Mouse (Mus musculus) CH12.LX (cell line): ENCODE measurements around the gene Pkd2l1. TPM values are rescaled to one million over a fixed set of nuclear protein-coding genes. Genes with fewer than 3 reads are reported as not detected.

Source experiments
- DNase-seq: peaks from one replicate; pipeline ENCODE4 v3.0.0-alpha.2; 2013; ENCODE audit errors: extremely low read depth
- H3K27ac ChIP-seq: 2 replicates; pipeline ENCODE4 v1.5.1; 2012; ENCODE audit warnings: low read depth, mild to moderate bottlenecking, control low read depth, moderate library complexity; ENCODE audit not compliant: insufficient read depth
- H3K27me3 ChIP-seq: replicated peaks from 2 replicates; pipeline ENCODE3; 2012; ENCODE audit warnings: inconsistent platforms
- H3K36me3 ChIP-seq, 2 experiments: replicated peaks in 1 of 2; 2 replicates each; pipeline versions ENCODE3 to v1.6.1; 2012; ENCODE audit warnings: inconsistent platforms in 1 of 2, low read length in 1 of 2, mild to moderate bottlenecking in 1 of 2, mixed read lengths in 1 of 2, moderate library complexity in 1 of 2; ENCODE audit not compliant: control insufficient read depth in 1 of 2, insufficient read depth in 1 of 2
- H3K4me1 ChIP-seq, 2 experiments: 2 replicates each; pipeline ENCODE4 v1.6.1; 2012; ENCODE audit warnings: inconsistent platforms in 1 of 2, moderate library complexity in 1 of 2; ENCODE audit not compliant: insufficient read depth in 2 of 2, control insufficient read depth in 1 of 2
- H3K4me2 ChIP-seq: 2 replicates; pipeline ENCODE4 v1.6.1; 2012; ENCODE audit warnings: low read depth, mild to moderate bottlenecking, control low read depth; ENCODE audit not compliant: poor library complexity, insufficient read depth, severe bottlenecking
- H3K4me3 ChIP-seq, 3 experiments: fragments of 150-350 bp in 1 of 3; sonication (generic) in 1 of 3; replicated peaks in 1 of 3; 2 replicates each; pipeline versions ENCODE3 to v1.5.1; 2011 to 2012; ENCODE audit warnings: low read depth in 2 of 3, low read length in 2 of 3, mild to moderate bottlenecking in 2 of 3, moderate library complexity in 2 of 3, control low read depth in 1 of 3, improper control_type of control experiment in 1 of 3, inconsistent platforms in 1 of 3, mixed read lengths in 1 of 3; ENCODE audit not compliant: poor library complexity in 1 of 3
- H3K79me2 ChIP-seq: replicated peaks from 2 replicates; pipeline ENCODE4 v1.6.1; 2012; ENCODE audit warnings: mild to moderate bottlenecking, moderate library complexity; ENCODE audit not compliant: control insufficient read depth, poor library complexity, insufficient read depth, severe bottlenecking; ENCODE audit errors: extremely low read depth
- H3K9ac ChIP-seq: 2 replicates; pipeline ENCODE4 v1.6.1; 2012; ENCODE audit warnings: low read depth, mild to moderate bottlenecking, control low read depth, moderate library complexity; ENCODE audit not compliant: insufficient read depth
- H3K9me3 ChIP-seq: replicated peaks from 2 replicates; pipeline ENCODE3; 2012; ENCODE audit warnings: low read length, inconsistent platforms, mixed read lengths
- CTCF ChIP-seq, 2 experiments: IDR thresholded peaks in 1 of 2; conservative IDR thresholded peaks in 1 of 2; 2 replicates each; pipeline ENCODE4 v1.5.1; 2011 to 2012; ENCODE audit warnings: low read depth in 2 of 2, low read length in 2 of 2, improper control_type of control experiment in 1 of 2, inconsistent platforms in 1 of 2, mild to moderate bottlenecking in 1 of 2, moderate library complexity in 1 of 2
- EP300 ChIP-seq: IDR thresholded peaks from 2 replicates; pipeline ENCODE4 v1.6.1; 2011; ENCODE audit warnings: low read length, improper control_type of control experiment
- ETS1 ChIP-seq: conservative IDR thresholded peaks from 2 replicates; pipeline ENCODE4 v1.6.1; 2012; ENCODE audit warnings: low read depth, mild to moderate bottlenecking, inconsistent platforms, low read length, improper control_type of control experiment, moderate library complexity
- GABPA ChIP-seq: IDR thresholded peaks from 2 replicates; pipeline ENCODE4 v1.6.1; 2012; ENCODE audit warnings: low read depth, low read length, improper control_type of control experiment, inconsistent platforms; ENCODE audit not compliant: insufficient replicate concordance
- MAFK ChIP-seq: IDR thresholded peaks from 2 replicates; pipeline ENCODE4 v1.6.1; 2011; ENCODE audit warnings: low read length, improper control_type of control experiment; ENCODE audit not compliant: insufficient replicate concordance
- MAX ChIP-seq: IDR thresholded peaks from 2 replicates; pipeline ENCODE4 v1.6.1; 2011; ENCODE audit warnings: low read length, improper control_type of control experiment
- MYC ChIP-seq: IDR thresholded peaks from 2 replicates; pipeline ENCODE4 v1.6.1; 2011; ENCODE audit warnings: low read depth, mild to moderate bottlenecking, improper control_type of control experiment, low read length
- NELFE ChIP-seq: IDR thresholded peaks from 2 replicates; pipeline ENCODE4 v1.6.1; 2011; ENCODE audit warnings: low read depth, low read length, improper control_type of control experiment
- NRF1 ChIP-seq: IDR thresholded peaks from 2 replicates; pipeline ENCODE4 v1.6.1; 2014; ENCODE audit warnings: low read depth, mild to moderate bottlenecking, inconsistent platforms, low read length, improper control_type of control experiment, moderate library complexity
- POLR2AphosphoS2 ChIP-seq: IDR thresholded peaks from 2 replicates; pipeline ENCODE4 v1.6.1; 2011; ENCODE audit warnings: low read depth, low read length, improper control_type of control experiment
- RAD21 ChIP-seq: IDR thresholded peaks from 2 replicates; pipeline ENCODE4 v1.6.1; 2011; ENCODE audit warnings: low read depth, mild to moderate bottlenecking, low read length, improper control_type of control experiment, moderate library complexity
- RCOR1 ChIP-seq: conservative IDR thresholded peaks from 2 replicates; pipeline ENCODE4 v1.6.1; 2012; ENCODE audit warnings: low read depth, mild to moderate bottlenecking, inconsistent platforms, low read length, improper control_type of control experiment
- SMC3 ChIP-seq: IDR thresholded peaks from 2 replicates; pipeline ENCODE4 v1.6.1; 2011; ENCODE audit warnings: low read depth, low read length, improper control_type of control experiment
- TBP ChIP-seq: conservative IDR thresholded peaks from 2 replicates; pipeline ENCODE4 v1.6.1; 2011; ENCODE audit warnings: low read depth, low read length, improper control_type of control experiment
- TCF12 ChIP-seq: IDR thresholded peaks from 2 replicates; pipeline ENCODE4 v1.6.1; 2014; ENCODE audit warnings: low read depth, mild to moderate bottlenecking, inconsistent platforms, low read length, improper control_type of control experiment
- USF1 ChIP-seq: IDR thresholded peaks from 2 replicates; pipeline ENCODE4 v1.6.1; 2014; ENCODE audit warnings: low read depth, mild to moderate bottlenecking, inconsistent platforms, low read length, improper control_type of control experiment
- USF2 ChIP-seq: conservative IDR thresholded peaks from 2 replicates; pipeline ENCODE4 v1.6.1; 2011; ENCODE audit warnings: low read depth, low read length, improper control_type of control experiment
- ZC3H11A ChIP-seq: IDR thresholded peaks from 2 replicates; pipeline ENCODE4 v1.6.1; 2012; ENCODE audit warnings: low read depth, mild to moderate bottlenecking, inconsistent platforms, low read length, improper control_type of control experiment
- dilution Hi-C: fragments of 300-500 bp; cut with MboI; formaldehyde crosslinking; loops from 2 replicates; pipeline ENCODE4 v1.14.3; 2020; ENCODE audit warnings: low sequenced_read_pairs; ENCODE audit not compliant: extremely low pct_unique_long_range_greater_than_20kb, extremely low pct_ligation_motif_present
- in situ Hi-C: fragments of 300-500 bp; cut with MboI; formaldehyde crosslinking; loops from 3 replicates; pipeline ENCODE4 v1.14.3; 2019; ENCODE audit warnings: low sequenced_read_pairs, low pct_ligation_motif_present, low pct_unique_long_range_greater_than_20kb, mixed read lengths
- polyA plus RNA-seq: library from polyadenylated mRNA; unstranded; fragments of >175 nt; gene quantifications from 2 replicates; pipeline ENCODE4 v1.2.1, GENCODE M21; 2012; ENCODE audit warnings: low read depth; ENCODE audit not compliant: insufficient read length
- total RNA-seq, 2 experiments: library from RNA; depleted of rRNA; stranded (reverse); fragments of 300-350 nt in 1 of 2; fragments of >200 nt in 1 of 2; gene quantifications; 2 replicates each; pipeline ENCODE4 v1.2.3; 2012 to 2014

Pkd2l1 gene
- total and polyA plus RNA-seq, 3 experiments: 0.04 to 0.07 TPM; not detected in 1

DNA sequence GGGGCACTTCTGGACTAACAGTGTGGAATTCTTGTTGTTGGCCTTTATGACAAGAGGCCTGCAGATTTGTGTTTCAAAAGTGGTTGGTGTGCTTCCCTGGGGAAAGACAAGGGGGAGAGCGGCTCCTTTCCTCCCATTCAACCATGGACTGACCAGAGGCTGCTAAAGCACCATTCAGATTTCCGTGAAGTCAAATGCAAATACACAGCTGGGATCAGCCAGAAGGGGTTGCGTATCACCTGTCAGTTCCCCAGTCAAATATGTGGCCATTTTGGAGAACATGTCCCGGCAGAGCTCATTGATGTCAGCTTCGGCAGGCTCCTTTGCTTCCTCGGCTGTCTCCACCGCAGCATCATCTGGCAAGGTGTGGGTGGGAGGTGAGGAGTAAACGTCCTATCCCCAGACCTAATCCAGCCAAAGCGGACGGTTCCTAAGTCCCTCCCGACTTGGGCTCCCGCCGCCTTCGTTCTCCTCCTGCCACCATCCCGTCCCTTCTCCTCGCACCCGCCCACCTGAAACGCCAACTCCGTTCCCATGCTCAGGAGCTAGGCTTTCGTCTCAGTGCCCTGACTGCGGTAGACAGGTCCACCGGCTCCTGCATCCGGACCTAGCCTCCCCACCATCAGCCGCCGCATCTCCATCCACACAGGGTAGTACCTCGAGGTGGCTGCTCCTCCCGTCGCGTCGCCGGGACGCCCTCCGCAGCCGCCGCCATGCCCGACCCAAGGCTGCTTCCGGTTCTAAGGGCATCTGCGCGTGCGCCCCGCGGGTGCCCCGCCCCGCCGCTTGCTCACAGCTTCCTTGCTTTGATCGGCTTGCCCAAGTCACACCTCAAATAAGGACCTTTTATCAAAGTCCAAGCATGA lies 46.3 kb downstream of the Pkd2l1 start, which contains the start of gene Bloc1s2 (continued):
- no peak for TF ChIP-seq GABPA
- TF ChIP-seq CTCF (conservative IDR thresholded peaks at IDR 0.05 in 1 of 2, IDR thresholded peaks at IDR 0.05 in 1 of 2; ENCODE audit: low read depth in 2 of 2, low read length in 2 of 2): no peak
- TF ChIP-seq RAD21: no peak
- TF ChIP-seq USF1: no peak
- TF ChIP-seq TCF12: peak; percentile 80
- TF ChIP-seq ETS1: peak; percentile 33
- TF ChIP-seq NRF1: peak; percentile 87
- TF ChIP-seq ZC3H11A: no peak
- no peak for TF ChIP-seq USF2
- TF ChIP-seq MAFK: no peak
- TF ChIP-seq RCOR1: no peak
- peak; percentile 71; the same call in 1 of the 2 replicates for TF ChIP-seq POLR2AphosphoS2
- peak; percentile 56; the same call in 1 of the 2 replicates for TF ChIP-seq MAX
- peak; percentile 55; the same call in 1 of the 2 replicates for TF ChIP-seq TBP
- no peak for TF ChIP-seq MYC
- TF ChIP-seq EP300: no peak
- TF ChIP-seq SMC3: no peak

DNA sequence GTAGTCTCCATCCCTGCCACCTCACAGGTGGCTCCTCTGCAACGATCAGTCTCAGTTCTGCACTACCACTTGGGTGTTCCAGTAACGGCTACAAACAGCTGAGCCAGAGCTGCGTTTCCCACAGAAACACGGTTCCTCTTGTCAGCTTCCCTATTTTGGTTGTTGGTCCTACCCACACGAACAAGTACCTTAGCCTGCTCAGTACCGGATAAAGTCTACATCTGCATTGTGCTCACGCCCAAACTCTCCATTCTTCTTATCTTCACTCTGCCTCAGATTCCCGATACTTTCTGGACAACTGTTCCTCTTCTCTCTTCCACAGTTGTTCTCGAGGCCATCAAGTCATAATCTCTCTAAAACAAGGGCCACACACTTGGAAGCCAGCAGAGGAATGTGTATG lies 47.9 kb downstream of the Pkd2l1 start:
- Histone ChIP-seq H3K79me2 (peaks cover 21% of the 10 kb centered on the region), H3K9me3 (no peaks in the 10 kb centered on the region)
- in situ Hi-C loops: no loop called here
- TF ChIP-seq ETS1 (0 out of 2 replicates have a peak, but pooled peaks have one; percentile 9), NELFE (no peak)
- TF ChIP-seq, all 38 proteins: peak for 1
- Histone ChIP-seq H3K9ac (peak overlapping the region; percentile 77), H3K4me1 (peaks cover 7 to 24% of the 10 kb centered on the region in 2 experiments; a peak in 3 of 4 replicates), H3K27me3 (no peaks in the 10 kb centered on the region), H3K27ac (no peak overlapping the region), H3K4me2 (peak overlapping the region; percentile 97), H3K36me3 (peaks cover 38 to 50% of the 10 kb centered on the region in 2 experiments), H3K4me3 (peak overlapping the region in 1 of 3 experiments; percentile 11)
- dilution Hi-C loops: no loop called here
- DNase-seq: peak; percentile 55
